Mouse (Mus musculus) heart, adult 18-20 months (tissue): Measurements from ENCODE around the gene Elp1. TPM values are rescaled to one million over a fixed set of nuclear protein-coding genes. Genes with fewer than 3 reads are reported as not detected.

Experiments
- DNase-seq, 2 experiments: peaks; one replicate each; pipeline ENCODE4 v3.0.0; 2021 to 2022; ENCODE audit warnings: mixed read lengths in 1 of 2
- total RNA-seq, 2 experiments: library from RNA; stranded (reverse); gene quantifications; 2 replicates each; pipeline ENCODE4 v1.2.3; 2021

The Elp1 gene
- total RNA-seq, 2 experiments from 2014 or later: 19.7 to 22.1 TPM

GRCm38 (mm10) chr4:56713155-56713554 lies 89.0 kb downstream of the Elp1 start:
- no peak for DNase-seq

- no peak for DNase-seq
Observed at GRCm38 (mm10) chr4:56702234-56702633, 99.9 kb downstream of the Elp1 start.

Other genes starting within 250 kb of the Elp1 start
- gene Gm26657, start 62.3 kb downstream of the Elp1 start, total RNA-seq: not detected
- not detected for gene Actl7b, start 60.9 kb downstream of the Elp1 start, total RNA-seq
- gene Actl7a, start 58.9 kb downstream of the Elp1 start, total RNA-seq: not detected
- gene Fam206a, start within 50 bp of the Elp1 start, total RNA-seq: 1 to 10 TPM; 1.8 to 1.9 TPM
- 10 to 100 TPM; 24.8 to 37.8 TPM for gene Ctnnal1, start 62.9 kb upstream of the Elp1 start, total RNA-seq
- 10 to 100 TPM; 81.5 to 86.2 TPM for gene Tmem245, start 145.1 kb upstream of the Elp1 start, total RNA-seq
- under 1 TPM in 1 of 2 experiments, not detected in 1; 0.08 TPM for gene Frrs1l, start 188.1 kb upstream of the Elp1 start, total RNA-seq